Mouse (Mus musculus) forebrain, postnatal 0 days (tissue): ENCODE data around the gene Isl2. TPM values are rescaled to one million over a fixed set of nuclear protein-coding genes. Genes with fewer than 3 reads are reported as not detected.

Source experiments
- ATAC-seq: fragments of 200-750 bp; cut with Nextera tagmentation; 2 replicates; pipeline ENCODE4 v1.8.0; 2017; ENCODE audit warnings: mild to moderate bottlenecking, moderate library complexity
- DNase-seq: peaks from one replicate; pipeline ENCODE4 v3.0.0-alpha.2; 2015
- H3K27ac ChIP-seq: fragments of 300-500 bp; sonication (generic); 2 replicates; pipeline ENCODE4 v1.5.1; 2014; ENCODE audit warnings: low read depth, mild to moderate bottlenecking, antibody characterized with exemption, low read length, moderate library complexity, mixed read lengths
- H3K27me3 ChIP-seq: fragments of 300-500 bp; sonication (generic); 2 replicates; pipeline ENCODE4 v1.6.1; 2014; ENCODE audit warnings: mild to moderate bottlenecking, low read length, mixed read lengths; ENCODE audit not compliant: insufficient read depth
- H3K36me3 ChIP-seq: fragments of 300-500 bp; sonication (generic); 2 replicates; pipeline ENCODE4 v1.6.1; 2014; ENCODE audit warnings: mild to moderate bottlenecking, moderate library complexity; ENCODE audit not compliant: insufficient read depth
- H3K4me1 ChIP-seq: fragments of 300-500 bp; sonication (generic); 2 replicates; pipeline ENCODE4 v1.6.1; 2014; ENCODE audit warnings: antibody characterized with exemption; ENCODE audit not compliant: insufficient read depth
- H3K4me2 ChIP-seq: fragments of 300-500 bp; sonication (generic); 2 replicates; pipeline ENCODE4 v1.6.1; 2014; ENCODE audit warnings: low read depth, mild to moderate bottlenecking, moderate library complexity
- H3K4me3 ChIP-seq: fragments of 300-500 bp; sonication (generic); 2 replicates; pipeline ENCODE4 v1.5.1; 2014; ENCODE audit warnings: low read depth, low read length, mixed read lengths
- H3K9ac ChIP-seq: fragments of 300-500 bp; sonication (generic); 2 replicates; pipeline ENCODE4 v1.6.1; 2014; ENCODE audit warnings: mild to moderate bottlenecking
- H3K9me3 ChIP-seq: fragments of 300-500 bp; sonication (generic); 2 replicates; pipeline ENCODE4 v1.6.1; 2016; ENCODE audit warnings: low read length
- CTCF ChIP-seq: sonication (generic); IDR thresholded peaks from 2 replicates; pipeline ENCODE4 v1.5.1; 2016; ENCODE audit warnings: antibody characterized with exemption, control low read depth, low read depth
- WGBS: fragments of 180-500 bp; shearing (Covaris S2); extraction: QIAGEN DNeasy Blood & Tissue Kit; methylation state at CpG from one replicate; pipeline ENCODE4 v1.1.7; 2014; 5-methylcytosine and 5-hydroxymethylcytosine counted together
- polyA plus RNA-seq: library from polyadenylated mRNA; unstranded; fragments of >200 nt; fragmentation: Nextera tagmentation; extraction: Ambion mirVana; gene quantifications from 2 replicates; pipeline ENCODE4 v1.2.1, GENCODE M21; 2015
- total RNA-seq: library from RNA; depleted of rRNA; stranded (reverse); fragments of >200 nt; gene quantifications from 2 replicates; pipeline ENCODE4 v1.2.3, GENCODE M21; 2014; rRNA removed

The Isl2 gene
- total RNA-seq (not detected in 2 replicates), polyA plus RNA-seq (not detected in 2 replicates)

DNA sequence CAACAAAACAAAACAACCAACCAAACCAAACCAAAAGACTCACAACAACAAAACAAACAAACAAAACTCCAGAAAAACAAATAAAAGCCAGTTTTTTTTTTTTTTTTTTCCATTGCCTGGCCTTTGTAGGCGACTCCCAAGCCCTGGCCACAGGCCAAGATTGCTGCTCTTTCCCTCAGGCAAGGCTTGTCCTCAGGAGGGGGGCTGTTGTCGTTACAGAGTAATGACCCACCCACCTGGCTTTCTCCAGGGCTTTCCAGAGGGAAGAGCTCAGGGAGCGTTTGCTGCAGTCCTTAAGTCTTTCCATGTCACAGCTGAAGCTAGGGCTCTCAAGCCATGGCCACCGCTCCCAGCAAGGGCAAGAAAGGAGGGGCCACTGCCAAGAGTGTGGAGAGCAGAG is at the start of gene Isl2:
Gene Isl2 (plus strand): TSS at position 296 of the 400 bp plus-strand sequence.
- Histone ChIP-seq H3K9ac (no peak within 1 kb of the TSS), H3K4me1 (no peaks in the 10 kb centered on the region), H3K9me3 (no peaks in the 10 kb centered on the region), H3K27me3 (peaks cover 50% of the 10 kb centered on the region), H3K4me2 (no peak within 1 kb of the TSS), H3K36me3 (no peaks in the 10 kb centered on the region), H3K27ac (no peak within 1 kb of the TSS), H3K4me3 (no peak within 1 kb of the TSS)
- no peak for DNase-seq
- no peak for TF ChIP-seq CTCF
- no peak for ATAC-seq
- WGBS = 9% methylated on average over 4 of the region's 4 CpGs

DNA sequence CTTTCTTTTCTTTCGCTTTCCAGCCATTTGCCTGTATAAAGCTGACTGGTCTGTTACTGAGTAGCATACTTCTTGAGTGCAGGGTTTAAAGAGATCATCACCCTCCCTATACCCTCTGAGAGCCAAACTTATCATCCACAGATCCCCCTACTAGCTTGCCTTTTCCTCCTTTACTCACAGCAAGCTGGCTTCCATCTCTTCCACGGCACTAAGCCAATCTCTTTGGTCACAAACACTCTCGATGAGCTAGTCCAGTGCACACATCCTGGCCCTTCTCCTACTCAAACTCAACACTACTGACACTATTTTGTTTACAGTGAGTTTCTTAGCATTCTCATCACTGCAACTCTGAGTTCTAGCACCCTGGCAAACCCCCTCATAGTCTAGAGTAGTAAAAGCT is 30.6 kb upstream of the Isl2 start:
- no peaks in the 10 kb centered on the region for H3K36me3 ChIP-seq
- TF ChIP-seq CTCF = no peak

DNA sequence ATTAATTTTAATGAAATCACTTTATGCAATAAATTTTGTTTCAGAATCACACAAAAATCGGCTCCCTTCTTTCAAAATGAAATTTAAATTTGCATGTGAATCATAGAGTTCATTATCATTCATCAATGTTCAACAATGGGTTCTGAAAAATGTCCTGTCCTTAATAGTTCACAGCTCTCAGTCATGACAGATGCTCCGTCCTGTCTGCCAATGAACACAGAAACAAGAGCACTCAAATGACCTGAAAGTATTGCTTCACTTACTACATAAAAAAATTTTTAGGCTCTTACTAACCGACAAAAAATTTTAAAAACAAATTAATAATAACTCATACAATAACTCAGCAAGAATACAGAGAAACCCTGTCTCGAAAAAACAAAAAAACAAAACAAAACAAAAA is 29.8 kb upstream of the Isl2 start:
- H3K9ac ChIP-seq = no peak overlapping the region
- no peak overlapping the region for H3K4me2 ChIP-seq
- H3K4me1 ChIP-seq = peaks cover 7% of the 10 kb centered on the region; the same call in 1 of the 2 replicates
- H3K36me3 ChIP-seq = no peaks in the 10 kb centered on the region
- no peaks in the 10 kb centered on the region for H3K9me3 ChIP-seq
- ATAC-seq (no peak), DNase-seq (no peak)
- 45% methylated on average over 4 of the region's 4 CpGs for WGBS
- H3K4me3 ChIP-seq = no peak overlapping the region
- H3K27ac ChIP-seq = no peak overlapping the region
- no peaks in the 10 kb centered on the region for H3K27me3 ChIP-seq
- TF ChIP-seq CTCF = no peak

More for the DNA sequence above, 30.6 kb upstream of the Isl2 start:
- Histone ChIP-seq H3K27ac (no peak overlapping the region), H3K4me2 (no peak overlapping the region), H3K27me3 (no peaks in the 10 kb centered on the region), H3K9ac (no peak overlapping the region), H3K4me1 (peaks cover 7% of the 10 kb centered on the region; the same call in 1 of the 2 replicates), H3K9me3 (no peaks in the 10 kb centered on the region), H3K4me3 (no peak overlapping the region)
- DNase-seq (no peak), ATAC-seq (no peak)
- 77% methylated on average over 3 of the region's 3 CpGs for WGBS

DNA sequence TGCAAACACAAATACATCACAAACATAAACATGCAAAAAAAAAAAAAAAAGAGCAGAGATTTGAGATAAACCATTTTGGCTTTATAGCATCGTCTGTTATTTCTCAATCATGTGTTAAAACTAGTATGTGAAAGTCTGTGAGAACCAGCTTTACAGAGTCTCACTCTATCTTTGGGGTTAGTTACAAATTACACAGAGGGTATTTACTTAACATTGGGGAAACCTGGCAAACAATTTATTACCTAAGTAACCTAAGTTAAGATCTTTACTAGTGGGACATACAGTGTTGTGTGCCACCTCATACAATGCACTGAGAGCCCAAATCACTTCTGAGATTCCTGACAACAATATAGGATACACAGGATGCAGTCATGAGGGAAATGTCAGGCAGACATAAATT is 28.7 kb upstream of the Isl2 start:
- Histone ChIP-seq H3K9ac (no peak overlapping the region), H3K4me2 (no peak overlapping the region), H3K4me1 (peaks cover 7% of the 10 kb centered on the region; the same call in 1 of the 2 replicates), H3K27me3 (no peaks in the 10 kb centered on the region), H3K36me3 (no peaks in the 10 kb centered on the region), H3K9me3 (no peaks in the 10 kb centered on the region), H3K4me3 (no peak overlapping the region), H3K27ac (no peak overlapping the region)
- DNase-seq (no peak), ATAC-seq (no peak)
- no peak for TF ChIP-seq CTCF
- WGBS = 94% methylated on average over 1 of the region's 1 CpGs

DNA sequence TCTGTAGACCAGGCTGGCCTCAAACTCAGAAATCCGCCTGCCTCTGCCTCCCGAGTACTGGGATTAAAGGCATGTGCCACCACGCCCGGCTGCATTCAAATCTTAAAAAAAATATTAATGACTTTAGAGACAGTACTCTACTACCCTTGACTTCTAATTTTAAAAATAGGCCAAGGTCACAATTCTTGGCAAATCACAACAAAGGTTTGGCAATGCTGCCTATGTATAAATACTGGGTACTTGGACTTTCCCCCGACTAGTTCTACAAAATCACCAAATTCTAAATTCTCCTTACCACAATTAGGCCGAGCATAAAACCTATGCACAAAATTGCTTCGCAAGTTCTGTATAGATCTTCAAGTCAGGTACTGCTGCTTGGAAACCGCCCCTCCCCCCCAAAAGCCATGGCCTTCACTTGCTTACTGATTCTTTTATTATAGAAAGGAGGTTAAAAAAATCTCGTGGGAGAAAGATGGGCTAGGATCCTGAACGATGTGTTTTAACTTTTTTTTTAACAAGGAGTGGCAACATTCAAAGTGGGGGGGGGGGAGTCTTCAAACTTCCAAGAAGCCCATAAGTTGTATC is 27.7 kb upstream of the Isl2 start:
- TF ChIP-seq CTCF = no peak
- H3K9me3 ChIP-seq = no peaks in the 10 kb centered on the region
- no peaks in the 10 kb centered on the region for H3K36me3 ChIP-seq
- DNase-seq = no peak
- peaks cover 7% of the 10 kb centered on the region; the same call in 1 of the 2 replicates for H3K4me1 ChIP-seq
- ATAC-seq = no peak
- H3K9ac ChIP-seq = no peak overlapping the region
- H3K4me3 ChIP-seq = no peak overlapping the region; the same call in 1 of the 2 replicates
- no peaks in the 10 kb centered on the region for H3K27me3 ChIP-seq
- peak overlapping the region; percentile 95; the same call in 1 of the 2 replicates for H3K4me2 ChIP-seq
- no peak overlapping the region for H3K27ac ChIP-seq
- 81% methylated on average over 10 of the region's 10 CpGs for WGBS

DNA sequence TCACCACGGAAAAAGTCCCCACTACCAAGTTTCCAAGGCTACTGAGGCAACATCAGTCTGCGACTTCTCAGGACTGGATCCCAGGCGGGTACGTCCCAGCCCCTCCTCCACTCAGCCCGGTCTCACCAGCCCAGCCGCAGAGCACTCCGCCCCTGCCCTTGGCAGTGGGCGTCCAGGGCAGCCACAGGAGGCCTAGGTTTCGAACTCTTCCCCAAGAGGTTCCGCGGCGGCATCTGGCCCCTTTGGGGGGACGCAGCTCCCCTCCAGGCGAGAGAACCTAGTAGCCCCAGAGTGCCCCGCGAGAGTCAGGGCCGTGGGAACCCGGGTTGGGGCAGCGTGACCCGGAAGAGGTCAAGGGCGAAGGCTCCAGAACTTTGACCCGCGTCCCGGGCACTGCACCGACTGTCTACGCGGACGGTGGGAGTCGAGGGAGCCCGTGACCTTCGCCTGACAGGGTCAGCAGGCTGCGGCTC is 26.9 kb upstream of the Isl2 start:
- H3K27ac ChIP-seq = peak overlapping the region; percentile 80
- no peak for TF ChIP-seq CTCF
- H3K4me3 ChIP-seq = peak overlapping the region; percentile 85
- peak; percentile 27 for DNase-seq
- peaks cover 7% of the 10 kb centered on the region; the same call in 1 of the 2 replicates for H3K4me1 ChIP-seq
- peak overlapping the region; percentile 81 for H3K9ac ChIP-seq
- no peaks in the 10 kb centered on the region for H3K9me3 ChIP-seq
- ATAC-seq = peak; percentile 61
- no peaks in the 10 kb centered on the region for H3K36me3 ChIP-seq
- H3K4me2 ChIP-seq = peak overlapping the region; percentile 95
- under 1% methylated on average over 32 of the region's 32 CpGs for WGBS
- H3K27me3 ChIP-seq = no peaks in the 10 kb centered on the region

DNA sequence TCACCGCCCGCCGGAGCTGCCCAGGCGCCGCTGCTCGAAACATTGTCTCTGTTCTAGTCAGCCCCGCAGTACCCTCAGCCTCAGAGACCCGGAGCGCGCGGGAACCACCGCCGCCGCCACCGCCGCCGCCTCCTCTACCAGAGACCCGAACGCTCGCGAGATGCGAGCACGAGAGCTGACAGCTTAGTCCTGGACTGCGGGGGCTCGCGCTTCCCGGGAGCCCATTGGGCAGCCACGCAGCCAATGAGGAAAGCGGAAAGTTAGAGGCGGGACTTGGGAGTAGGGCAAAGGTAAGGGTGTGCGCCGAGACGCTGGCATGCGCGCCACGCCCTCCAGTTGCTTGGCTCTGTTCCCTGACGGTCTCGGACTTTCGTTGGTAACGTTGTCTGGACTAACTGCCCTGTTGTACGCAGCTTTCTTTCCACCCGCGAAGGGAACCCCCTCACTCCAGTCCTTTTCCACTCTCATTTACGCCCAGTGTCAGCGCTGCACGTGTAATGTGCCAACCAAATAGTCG is 26.4 kb upstream of the Isl2 start, which contains the start of gene Etfa:
Gene Etfa (minus strand): TSS at position 217 of the 517 bp plus-strand sequence.
- no peaks in the 10 kb centered on the region for H3K9me3 ChIP-seq
- H3K4me2 ChIP-seq = peak within 1 kb of the TSS; percentile 95
- no peaks in the 10 kb centered on the region for H3K36me3 ChIP-seq
- peaks cover 7% of the 10 kb centered on the region; the same call in 1 of the 2 replicates for H3K4me1 ChIP-seq
- H3K9ac ChIP-seq = peak within 1 kb of the TSS; percentile 81
- peak within 1 kb of the TSS; percentile 85 for H3K4me3 ChIP-seq
- peak within 1 kb of the TSS; percentile 80 for H3K27ac ChIP-seq
- 2% methylated on average over 47 of the region's 47 CpGs for WGBS
- peak; percentile 96 for DNase-seq
- H3K27me3 ChIP-seq = no peaks in the 10 kb centered on the region
- peak; percentile 100 for ATAC-seq
- TF ChIP-seq CTCF = no peak
